Mouse (Mus musculus): ENCODE results near the gene Nt5dc2. TPM values are rescaled to one million over a fixed set of nuclear protein-coding genes. Genes with fewer than 3 reads are reported as not detected.

Gene Nt5dc2
- total and polyA plus RNA-seq, 3 experiments, result 3.3 to 52.5 (median 4.0) TPM

- Histone ChIP-seq H3K4me3 (replicated peaks in 1 of 3; ENCODE audit: low read depth in 2 of 3, low read length in 2 of 3, poor library complexity in 1 of 3) (no peak overlapping the region), H3K79me2 (replicated peaks; ENCODE audit: control insufficient read depth, extremely low read depth, insufficient read depth, poor library complexity, severe bottlenecking) (peaks cover 12% of the 10 kb centered on the region), H3K9ac (ENCODE audit: insufficient read depth, low read depth) (no peak overlapping the region), H3K4me2 (ENCODE audit: insufficient read depth, low read depth, poor library complexity, severe bottlenecking) (no peak overlapping the region), H3K9me3 (replicated peaks; ENCODE audit: low read length) (no peaks in the 10 kb centered on the region), H3K27ac (ENCODE audit: insufficient read depth, low read depth) (no peak overlapping the region), H3K4me1 (ENCODE audit: control insufficient read depth in 1 of 2, insufficient read depth in 2 of 2) (peaks cover 11 to 24% of the 10 kb centered on the region in 2 experiments), H3K27me3 (replicated peaks) (peaks cover 7% of the 10 kb centered on the region), H3K36me3 (replicated peaks in 1 of 2; ENCODE audit: control insufficient read depth in 1 of 2, insufficient read depth in 1 of 2, low read length in 1 of 2) (peaks cover 14 to 50% of the 10 kb centered on the region in 2 experiments)
- dilution Hi-C loops (cut with MboI; ENCODE audit: extremely low pct_ligation_motif_present, extremely low pct_unique_long_range_greater_than_20kb, low sequenced_read_pairs) (no loop called here), in situ Hi-C loops (cut with MboI; ENCODE audit: low pct_ligation_motif_present, low pct_unique_long_range_greater_than_20kb, low sequenced_read_pairs) (no loop called here)
- no peak for DNase-seq (ENCODE audit: extremely low read depth)
- TF ChIP-seq TCF12 (IDR thresholded peaks at IDR 0.05; ENCODE audit: low read depth, low read length) (no peak), GABPA (IDR thresholded peaks at IDR 0.05; ENCODE audit: insufficient replicate concordance, low read depth, low read length) (no peak), MXI1 (IDR thresholded peaks at IDR 0.05; ENCODE audit: low read depth, low read length) (no peak), CTCF (conservative IDR thresholded peaks at IDR 0.05 in 1 of 2, IDR thresholded peaks at IDR 0.05 in 1 of 2; ENCODE audit: low read depth in 2 of 2, low read length in 2 of 2) (no peak), MAX (IDR thresholded peaks at IDR 0.05; ENCODE audit: low read length) (no peak), SMC3 (IDR thresholded peaks at IDR 0.05; ENCODE audit: low read depth, low read length) (no peak), TBP (conservative IDR thresholded peaks at IDR 0.05; ENCODE audit: low read depth, low read length) (no peak), MEF2A (IDR thresholded peaks at IDR 0.05; ENCODE audit: borderline replicate concordance, low read depth, low read length) (no peak), UBTF (IDR thresholded peaks at IDR 0.05; ENCODE audit: low read depth, low read length) (no peak)
Observed at GRCm38 (mm10) chr14:31125106-31126075, 5.5 kb upstream of the Nt5dc2 start.

GRCm38 (mm10) chr14:31126826-31127225, 4.0 kb upstream of the Nt5dc2 start:
- peaks cover 10 to 41% of the 10 kb centered on the region in 2 experiments for H3K36me3 ChIP-seq (replicated peaks in 1 of 2; ENCODE audit: control insufficient read depth in 1 of 2, insufficient read depth in 1 of 2, low read length in 1 of 2)
- peak overlapping the region; percentile 48; the same call in 1 of the 2 replicates for H3K4me2 ChIP-seq (ENCODE audit: insufficient read depth, low read depth, poor library complexity, severe bottlenecking)
- dilution Hi-C loops (cut with MboI; ENCODE audit: extremely low pct_ligation_motif_present, extremely low pct_unique_long_range_greater_than_20kb, low sequenced_read_pairs), result no loop called here
- in situ Hi-C loops (cut with MboI; ENCODE audit: low pct_ligation_motif_present, low pct_unique_long_range_greater_than_20kb, low sequenced_read_pairs), result no loop called here
- no peak overlapping the region for H3K9ac ChIP-seq (ENCODE audit: insufficient read depth, low read depth)
- H3K4me1 ChIP-seq (ENCODE audit: control insufficient read depth in 1 of 2, insufficient read depth in 2 of 2), result peaks cover 12 to 24% of the 10 kb centered on the region in 2 experiments
- H3K9me3 ChIP-seq (replicated peaks; ENCODE audit: low read length), result no peaks in the 10 kb centered on the region
- H3K4me3 ChIP-seq (replicated peaks in 1 of 3; ENCODE audit: low read depth in 2 of 3, low read length in 2 of 3, poor library complexity in 1 of 3), result no peak overlapping the region
- no peak overlapping the region for H3K27ac ChIP-seq (ENCODE audit: insufficient read depth, low read depth)
- TF ChIP-seq MEF2A (IDR thresholded peaks at IDR 0.05; ENCODE audit: borderline replicate concordance, low read depth, low read length), result no peak
- TF ChIP-seq RAD21 (IDR thresholded peaks at IDR 0.05; ENCODE audit: low read depth, low read length), result no peak
- no peak for TF ChIP-seq CHD2 (IDR thresholded peaks at IDR 0.05; ENCODE audit: low read length)
- no peak for TF ChIP-seq ETS1 (conservative IDR thresholded peaks at IDR 0.05; ENCODE audit: low read depth, low read length)
- TF ChIP-seq ELF1 (IDR thresholded peaks at IDR 0.05; ENCODE audit: low read depth, low read length), result no peak
- no peak for TF ChIP-seq NRF1 (IDR thresholded peaks at IDR 0.05; ENCODE audit: low read depth, low read length)
- DNase-seq (ENCODE audit: extremely low read depth), result no peak
- H3K27me3 ChIP-seq (replicated peaks), result peaks cover 17% of the 10 kb centered on the region
- H3K79me2 ChIP-seq (replicated peaks; ENCODE audit: control insufficient read depth, extremely low read depth, insufficient read depth, poor library complexity, severe bottlenecking), result peaks cover 11% of the 10 kb centered on the region

Data from CH12.LX (cell line).